Mouse (Mus musculus) erythroblast, embryonic 14.5 days (primary cell): ENCODE data around the gene Ascc2.
"Not testable (repeated sequence)": the region's sequence is repeated elsewhere in the genome, so short reads cannot be mapped to it uniquely, and the experiment has no call there.

Source experiments
- GATA1 ChIP-seq: IDR thresholded peaks from 2 replicates; pipeline ENCODE4 v1.6.1; 2012; ENCODE audit warnings: low read length, inconsistent platforms, mixed read lengths
- TAL1 ChIP-seq: IDR thresholded peaks from 3 replicates; pipeline ENCODE4 v1.6.1; 2012; ENCODE audit warnings: low read length, inconsistent platforms, mixed read lengths

DNA sequence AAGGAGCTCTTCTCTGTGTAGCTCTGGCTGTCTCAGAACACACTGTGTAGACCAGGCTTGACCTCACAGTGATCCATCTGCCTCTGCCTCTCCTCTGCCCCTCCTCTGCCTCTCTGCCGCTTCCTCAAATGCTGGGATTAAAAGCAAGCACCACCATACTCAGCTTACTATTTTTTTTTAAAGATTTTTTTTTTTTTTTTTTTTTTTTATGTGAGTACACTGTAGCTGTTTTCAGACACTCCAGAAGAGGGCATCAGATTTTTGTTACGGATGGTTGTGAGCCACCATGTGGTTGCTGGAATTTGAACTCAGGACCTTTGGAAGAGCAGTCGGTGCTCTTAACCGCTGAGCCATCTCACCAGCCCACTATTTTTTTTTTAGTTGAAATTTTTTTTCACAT lies 72.6 kb downstream of the Ascc2 start:
- TF ChIP-seq GATA1, TAL1: not testable (repeated sequence)
